Mouse (Mus musculus) spleen, adult 2 months (tissue): Measurements from ENCODE around the gene Rad54l2.

Experiments used
- CTCF ChIP-seq: fragments of 200-500 bp; IDR thresholded peaks from 2 replicates; pipeline ENCODE4 v1.5.1; 2011; ENCODE audit warnings: mild to moderate bottlenecking, inconsistent platforms; ENCODE audit not compliant: insufficient read depth, insufficient read length, insufficient replicate concordance; ENCODE audit errors: extremely low read depth
- POLR2A ChIP-seq: fragments of 200-500 bp; IDR thresholded peaks from 2 replicates; pipeline ENCODE4 v1.6.1; 2011; ENCODE audit warnings: low read depth, low read length, inconsistent platforms

DNA sequence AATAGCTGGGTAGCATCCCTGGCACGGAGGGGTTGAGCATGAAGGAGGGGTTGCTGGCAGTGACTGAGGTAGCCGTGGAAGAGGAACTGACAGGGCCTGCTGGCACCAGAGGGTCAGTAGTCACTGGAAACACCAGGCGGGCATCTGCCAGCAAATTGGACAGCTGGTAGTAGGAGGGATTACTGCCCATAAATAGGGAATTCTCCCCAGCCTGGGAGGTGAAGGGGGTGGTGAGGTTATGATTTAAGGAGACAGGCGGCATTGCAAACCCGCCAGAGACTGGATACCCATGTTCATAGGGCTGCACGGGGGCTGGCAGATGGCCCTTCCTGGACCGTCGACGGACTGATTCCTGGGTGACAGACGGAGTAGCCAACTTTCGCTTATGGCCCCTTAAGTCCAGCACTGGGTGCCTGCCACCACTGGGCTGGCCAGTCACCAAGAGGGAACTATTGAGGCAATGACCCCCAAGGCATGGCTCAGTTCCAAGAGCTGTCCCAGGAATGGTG, 96.0 kb downstream of the Rad54l2 start:
- no peak for TF ChIP-seq POLR2A
- TF ChIP-seq CTCF, result no peak
